Mouse (Mus musculus) heart, postnatal 0 days (tissue): Measurements from ENCODE around the gene Sycn. TPM values are rescaled to one million over a fixed set of nuclear protein-coding genes. Genes with fewer than 3 reads are reported as not detected.
A peak's percentile ranks its signal among the peaks of the same experiment; 100 is the strongest.
"Not testable (repeated sequence)": the region's sequence is repeated elsewhere in the genome, so short reads cannot be mapped to it uniquely, and the experiment has no call there.

Source experiments
- ATAC-seq: fragments of 200-750 bp; cut with Nextera tagmentation; 2 replicates; pipeline ENCODE4 v1.8.0; 2017; ENCODE audit warnings: low read depth, moderate number of reproducible peaks, moderate library complexity; ENCODE audit not compliant: insufficient read depth
- DNase-seq: peaks from one replicate; pipeline ENCODE4 v3.0.0-alpha.2; 2016; ENCODE audit warnings: low spot score
- H3K27ac ChIP-seq: fragments of 300-500 bp; sonication (generic); 2 replicates; pipeline ENCODE4 v1.5.1; 2014; ENCODE audit warnings: low read depth, mild to moderate bottlenecking
- H3K27me3 ChIP-seq: fragments of 300-500 bp; sonication (generic); 2 replicates; pipeline ENCODE4 v1.6.1; 2014; ENCODE audit warnings: low read length, mixed read lengths; ENCODE audit not compliant: control insufficient read depth, insufficient read depth
- H3K36me3 ChIP-seq: fragments of 300-500 bp; sonication (generic); replicated peaks from 2 replicates; pipeline ENCODE4 v1.6.1; 2014; ENCODE audit warnings: low read length, mixed read lengths; ENCODE audit not compliant: control insufficient read depth, insufficient read depth
- H3K4me1 ChIP-seq: fragments of 300-500 bp; sonication (generic); 2 replicates; pipeline ENCODE4 v1.6.1; 2014; ENCODE audit warnings: antibody characterized with exemption; ENCODE audit not compliant: control insufficient read depth, insufficient read depth
- H3K4me2 ChIP-seq: fragments of 300-500 bp; sonication (generic); 2 replicates; pipeline ENCODE4 v1.6.1; 2014; ENCODE audit warnings: low read depth, mild to moderate bottlenecking, low read length, moderate library complexity
- H3K4me3 ChIP-seq: fragments of 300-500 bp; sonication (generic); 2 replicates; pipeline ENCODE4 v1.5.1; 2014; ENCODE audit warnings: low read depth, low read length
- H3K9ac ChIP-seq: fragments of 300-500 bp; sonication (generic); replicated peaks from 2 replicates; pipeline ENCODE4 v1.6.1; 2014; ENCODE audit warnings: low read depth, low read length, mixed read lengths
- H3K9me3 ChIP-seq: fragments of 300-500 bp; sonication (generic); replicated peaks from 2 replicates; pipeline ENCODE4 v1.6.1; 2016; ENCODE audit warnings: low read length; ENCODE audit not compliant: control insufficient read depth
- CTCF ChIP-seq: IDR thresholded peaks from 2 replicates; pipeline ENCODE4 v1.5.1; 2016; ENCODE audit warnings: antibody characterized with exemption, control low read depth, low read depth
- EP300 ChIP-seq: IDR thresholded peaks from 2 replicates; pipeline ENCODE4 v1.6.1; 2016; ENCODE audit warnings: antibody characterized with exemption, low read depth
- WGBS: fragments of 180-500 bp; shearing (Covaris S2); extraction: QIAGEN DNeasy Blood & Tissue Kit; methylation state at CpG from one replicate; pipeline ENCODE4 v1.1.7; 2014; 5-methylcytosine and 5-hydroxymethylcytosine counted together
- polyA plus RNA-seq: library from polyadenylated mRNA; unstranded; fragments of >200 nt; fragmentation: Nextera tagmentation; extraction: Ambion mirVana; gene quantifications from 2 replicates; pipeline ENCODE4 v1.2.1, GENCODE M21; 2015
- total RNA-seq: library from RNA; depleted of rRNA; stranded (reverse); fragments of >200 nt; gene quantifications from 2 replicates; pipeline ENCODE4 v1.2.3, GENCODE M21; 2014; ENCODE audit warnings: low replicate concordance

Gene Sycn
- total and polyA plus RNA-seq, 2 experiments from 2014 or later: not detected

- H3K36me3 ChIP-seq: no peaks in the 10 kb centered on the region
- no peak overlapping the region for H3K9ac ChIP-seq
- DNase-seq (no peak), ATAC-seq (no peak)
- no peak overlapping the region for H3K4me3 ChIP-seq
- H3K4me2 ChIP-seq: no peak overlapping the region
- no peaks in the 10 kb centered on the region for H3K4me1 ChIP-seq
- TF ChIP-seq EP300 (no peak), CTCF (no peak)
- no peaks in the 10 kb centered on the region for H3K9me3 ChIP-seq
- no peak overlapping the region for H3K27ac ChIP-seq
- no peaks in the 10 kb centered on the region for H3K27me3 ChIP-seq
- WGBS: 66% methylated on average over 8 of the region's 8 CpGs
Observed at GRCm38 (mm10) chr7:28511441-28511840, 29.2 kb upstream of the Sycn start.

- not testable (repeated sequence) for ATAC-seq, H3K36me3 ChIP-seq, H3K9ac ChIP-seq, H3K27me3 ChIP-seq, DNase-seq, H3K27ac ChIP-seq, H3K4me1 ChIP-seq, H3K4me3 ChIP-seq, H3K4me2 ChIP-seq, H3K9me3 ChIP-seq
- WGBS: 55% methylated on average over 4 of the region's 6 CpGs
Observed at GRCm38 (mm10) chr7:28522536-28522935, 18.1 kb upstream of the Sycn start, which contains the start of gene Ifnl3. Gene Ifnl3, plus strand, starts transcription at chr7:28522836.

- H3K9ac ChIP-seq: no peak overlapping the region
- H3K4me3 ChIP-seq: no peak overlapping the region
- H3K4me2 ChIP-seq: no peak overlapping the region
- peak; percentile 84 for ATAC-seq
- H3K4me1 ChIP-seq: no peaks in the 10 kb centered on the region
- peaks cover 4% of the 10 kb centered on the region; the same call in 1 of the 2 replicates for H3K27me3 ChIP-seq
- no peaks in the 10 kb centered on the region for H3K9me3 ChIP-seq
- 5% methylated on average over 19 of the region's 19 CpGs for WGBS
- H3K36me3 ChIP-seq: no peaks in the 10 kb centered on the region
- H3K27ac ChIP-seq: no peak overlapping the region
- no peak for TF ChIP-seq EP300
- TF ChIP-seq CTCF: peak; percentile 72
- peak; percentile 64 for DNase-seq
Observed at GRCm38 (mm10) chr7:28527922-28528719, 12.6 kb upstream of the Sycn start.

GRCm38 (mm10) chr7:28532005-28532404, 8.7 kb upstream of the Sycn start:
- ATAC-seq (no peak), DNase-seq (no peak)
- Histone ChIP-seq H3K4me1 (no peaks in the 10 kb centered on the region), H3K36me3 (no peaks in the 10 kb centered on the region), H3K27me3 (peaks cover 4% of the 10 kb centered on the region; the same call in 1 of the 2 replicates), H3K9me3 (no peaks in the 10 kb centered on the region), H3K4me3 (no peak overlapping the region), H3K27ac (no peak overlapping the region), H3K4me2 (no peak overlapping the region), H3K9ac (no peak overlapping the region)
- TF ChIP-seq EP300: no peak
- no peak for TF ChIP-seq CTCF
- WGBS: 73% methylated on average over 8 of the region's 8 CpGs

- WGBS: 89% methylated on average over 6 of the region's 6 CpGs
- H3K9ac ChIP-seq, H3K36me3 ChIP-seq, H3K27me3 ChIP-seq, H3K4me1 ChIP-seq, DNase-seq, H3K4me2 ChIP-seq, H3K27ac ChIP-seq, H3K9me3 ChIP-seq, ATAC-seq, H3K4me3 ChIP-seq: not testable (repeated sequence)
Observed at GRCm38 (mm10) chr7:28538886-28539285, 1.8 kb upstream of the Sycn start.

- DNase-seq (no peak), ATAC-seq (no peak)
- 10% methylated on average over 25 of the region's 27 CpGs for WGBS
- no peaks in the 10 kb centered on the region for H3K36me3 ChIP-seq
- H3K4me1 ChIP-seq: peaks cover 4% of the 10 kb centered on the region; the same call in 1 of the 2 replicates
- H3K9me3 ChIP-seq: no peaks in the 10 kb centered on the region
- no peak overlapping the region for H3K9ac ChIP-seq
- no peak for TF ChIP-seq CTCF
- H3K4me3 ChIP-seq: no peak overlapping the region
- peak overlapping the region; percentile 18; the same call in 1 of the 2 replicates for H3K4me2 ChIP-seq
- H3K27ac ChIP-seq: no peak overlapping the region
- peaks cover 47% of the 10 kb centered on the region for H3K27me3 ChIP-seq
Observed at GRCm38 (mm10) chr7:28544051-28544601, 3.4 kb downstream of the Sycn start.
